Mouse (Mus musculus) heart, adult 10 weeks (tissue): ENCODE data around the gene Ccdc102a. TPM values are rescaled to one million over a fixed set of nuclear protein-coding genes. Genes with fewer than 3 reads are reported as not detected.

Experiments
- polyA plus RNA-seq: library from polyadenylated mRNA; stranded (reverse); fragments of 350-450 nt; fragmentation: Illumina TruSeq; extraction: RNeasy Lipid Tissue Mini Kit (QIAGEN cat#74804); gene quantifications from one replicate; pipeline ENCODE4 v1.2.3, GENCODE M21; 2014; ENCODE audit warnings: low read depth, low replicate concordance

Ccdc102a gene
- 5.2 TPM for polyA plus RNA-seq

DNA sequence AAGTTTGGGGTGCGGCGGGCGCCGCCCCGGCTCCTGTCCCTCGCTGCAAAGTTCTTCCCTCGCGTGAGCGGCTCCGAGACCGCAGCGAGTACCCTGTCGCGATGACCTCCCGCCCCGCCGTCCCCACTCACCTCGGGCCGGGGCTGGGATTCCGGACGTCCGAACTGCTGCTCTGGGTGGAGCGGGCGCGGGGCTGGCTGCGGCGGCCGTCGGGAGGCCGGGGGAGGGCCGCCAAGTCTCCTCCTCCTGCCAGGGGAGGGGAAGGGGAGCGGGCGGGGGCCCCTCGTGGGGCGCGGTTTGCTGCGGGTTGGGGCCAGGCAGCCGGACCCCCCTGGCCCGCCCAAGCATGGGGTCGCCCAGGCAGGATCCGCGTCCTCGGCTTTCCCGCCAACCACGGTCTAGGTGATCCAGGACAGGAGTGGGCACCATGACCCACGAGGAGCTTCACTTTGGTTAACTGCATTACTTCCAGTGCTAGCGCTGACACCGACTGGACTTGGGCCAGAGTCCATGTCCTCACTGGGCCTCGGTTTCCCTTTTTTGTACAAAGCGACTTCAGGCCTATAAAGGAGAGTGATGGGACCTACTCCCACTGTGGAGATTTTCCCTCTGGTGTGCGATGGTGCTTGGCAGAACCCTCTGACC lies at the start of gene Ccdc102a:
TSS of gene Ccdc102a (minus strand) at position 248 of the 645 bp plus-strand sequence.

DNA sequence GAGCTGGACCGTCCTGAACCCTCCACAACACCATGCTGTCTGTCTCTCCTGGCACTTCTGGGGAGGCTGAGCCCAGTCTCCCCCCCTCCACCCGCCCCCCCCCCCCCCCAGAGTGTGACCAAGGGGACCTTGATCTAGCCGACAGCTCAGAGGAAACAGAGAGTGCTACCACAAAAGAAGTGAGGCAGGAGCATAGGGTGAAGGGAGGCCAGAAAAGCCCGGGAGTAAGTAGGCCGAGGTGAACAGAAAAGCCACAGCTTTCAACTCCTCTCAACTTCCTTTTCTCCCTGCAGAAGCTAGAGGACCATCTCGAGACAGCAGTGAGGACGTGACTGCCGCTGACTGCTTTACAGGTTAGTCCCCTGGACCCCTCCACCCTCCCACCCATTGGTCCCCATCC lies 5.5 kb upstream of the Ccdc102a start, which contains the start of gene Adgrg5:
TSS of gene Adgrg5 (plus strand) at position 290 of the 400 bp plus-strand sequence.

DNA sequence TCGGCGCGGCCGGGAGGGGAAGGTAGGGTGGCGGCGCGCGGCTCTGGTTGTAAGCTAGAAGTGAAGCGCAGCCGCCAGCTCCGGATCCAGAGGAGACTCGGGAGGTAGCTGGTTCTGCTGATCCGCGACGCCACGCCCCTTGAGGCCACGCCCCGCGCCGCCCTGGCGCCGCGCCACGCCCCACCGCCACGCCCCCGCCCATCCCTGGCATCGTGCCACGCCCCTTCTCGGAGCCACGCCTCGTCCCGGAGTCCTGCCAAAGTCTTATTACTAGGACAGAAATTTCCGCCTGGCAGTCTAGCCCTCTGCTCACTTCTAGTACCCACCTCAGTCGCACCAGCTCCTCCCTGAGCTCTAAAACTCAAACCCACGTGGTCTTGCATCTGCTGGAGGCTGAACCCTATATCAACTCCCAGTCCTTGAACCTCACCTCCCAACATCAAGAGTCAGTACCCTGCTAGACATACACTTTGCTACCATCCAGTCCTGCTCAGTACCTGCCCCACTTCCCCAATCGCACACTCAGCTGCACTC lies 41.6 kb downstream of the Ccdc102a start, which contains the start of gene Dok4:
TSS of gene Dok4 (minus strand) at position 134 of the 534 bp plus-strand sequence.

DNA sequence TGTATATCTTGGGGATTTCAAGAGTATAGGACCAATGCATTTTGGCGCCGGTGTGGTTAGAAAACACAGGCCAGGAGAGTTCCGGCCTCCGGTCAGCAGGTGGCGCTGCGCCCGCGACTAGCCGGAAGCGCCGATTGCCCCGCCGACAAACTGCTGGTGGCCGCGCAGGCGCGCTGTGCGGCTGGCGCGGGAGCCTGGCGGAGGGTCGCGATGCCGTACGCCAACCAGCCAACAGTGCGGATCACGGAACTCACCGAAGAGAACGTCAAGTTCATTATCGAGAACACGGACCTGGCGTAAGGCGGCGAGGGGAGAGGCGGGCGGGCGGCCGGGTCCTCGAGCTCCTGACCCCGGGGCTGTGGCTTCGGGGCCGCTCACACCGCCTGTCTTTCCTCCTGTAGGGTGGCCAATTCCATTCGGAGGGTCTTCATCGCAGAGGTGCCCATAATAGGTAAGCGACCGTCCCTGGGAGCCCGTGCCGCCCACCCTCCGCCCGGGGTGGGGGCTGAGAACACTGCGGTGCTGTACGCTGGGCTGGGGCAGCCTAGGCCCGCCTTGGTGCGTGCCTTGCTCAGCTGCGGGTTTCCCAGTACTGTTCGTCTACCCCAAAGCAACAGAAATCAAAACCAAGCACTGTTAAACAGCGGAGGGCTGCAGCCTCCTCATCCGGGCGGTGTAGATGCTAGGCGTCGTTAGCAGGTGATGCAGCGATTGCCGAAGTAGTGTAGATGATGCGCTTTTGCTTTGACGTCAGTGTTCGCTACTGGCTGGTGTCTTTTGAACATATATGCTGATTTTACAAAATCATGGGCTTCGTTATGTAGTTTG lies 60.3 kb downstream of the Ccdc102a start, which contains the start of gene Polr2c:
TSS of gene Polr2c (plus strand) at position 105 of the 828 bp plus-strand sequence.

Other genes starting within 250 kb of the Ccdc102a start
- gene Pllp, start 221.8 kb downstream of the Ccdc102a start, polyA plus RNA-seq, result 1.2 TPM
- 0.21 TPM for gene Ccl22, start 172.5 kb downstream of the Ccdc102a start, polyA plus RNA-seq
- 7.1 TPM for gene Cx3cl1, start 146.1 kb downstream of the Ccdc102a start, polyA plus RNA-seq
- not detected for gene Ccl17, start 107.6 kb downstream of the Ccdc102a start, polyA plus RNA-seq
- 569 TPM for gene Coq9, start 79.8 kb downstream of the Ccdc102a start, polyA plus RNA-seq
- 68.4 TPM for gene Ciapin1, start 79.7 kb downstream of the Ccdc102a start, polyA plus RNA-seq
- gene Polr2c, start 60.6 kb downstream of the Ccdc102a start, polyA plus RNA-seq, result 82.7 TPM
- 17.0 TPM for gene Dok4, start 41.8 kb downstream of the Ccdc102a start, polyA plus RNA-seq
- gene Adgrg5, start 5.6 kb upstream of the Ccdc102a start, polyA plus RNA-seq, result 0.16 TPM
- gene Adgrg1, start 56.7 kb upstream of the Ccdc102a start, polyA plus RNA-seq, result 34.5 TPM
- 2.5 TPM for gene Adgrg3, start 99.6 kb upstream of the Ccdc102a start, polyA plus RNA-seq
- not detected for gene Drc7, start 137.0 kb upstream of the Ccdc102a start, polyA plus RNA-seq
- gene Katnb1, start 163.1 kb upstream of the Ccdc102a start, polyA plus RNA-seq, result 5.9 TPM